Mouse (Mus musculus) midbrain, embryonic 12.5 days (tissue): ENCODE results near the gene Erbb4. TPM values are rescaled to one million over a fixed set of nuclear protein-coding genes. Genes with fewer than 3 reads are reported as not detected.

Experiments used
- ATAC-seq: fragments of 200-750 bp; cut with Nextera tagmentation; 2 replicates; pipeline ENCODE4 v1.8.0; 2017; ENCODE audit warnings: low read depth, moderate TSS enrichment, moderate library complexity; ENCODE audit not compliant: low FRiP score
- H3K27ac ChIP-seq: fragments of 300-500 bp; sonication (generic); replicated peaks from 2 replicates; pipeline ENCODE4 v1.5.1; 2016; ENCODE audit warnings: mild to moderate bottlenecking
- H3K27me3 ChIP-seq: fragments of 300-500 bp; sonication (generic); 2 replicates; pipeline ENCODE4 v1.6.1; 2016; ENCODE audit warnings: mild to moderate bottlenecking
- H3K36me3 ChIP-seq: fragments of 300-500 bp; sonication (generic); 2 replicates; pipeline ENCODE4 v1.6.1; 2016
- H3K4me1 ChIP-seq: fragments of 300-500 bp; sonication (generic); 2 replicates; pipeline ENCODE4 v1.6.1; 2016
- H3K4me2 ChIP-seq: fragments of 300-500 bp; sonication (generic); replicated peaks from 2 replicates; pipeline ENCODE4 v1.6.1; 2016; ENCODE audit warnings: mild to moderate bottlenecking, moderate library complexity
- H3K4me3 ChIP-seq: fragments of 300-500 bp; sonication (generic); 2 replicates; pipeline ENCODE4 v1.5.1; 2016; ENCODE audit warnings: mild to moderate bottlenecking
- H3K9ac ChIP-seq: fragments of 300-500 bp; sonication (generic); replicated peaks from 2 replicates; pipeline ENCODE4 v1.6.1; 2016; ENCODE audit warnings: mild to moderate bottlenecking, moderate library complexity
- H3K9me3 ChIP-seq: fragments of 300-500 bp; sonication (generic); 2 replicates; pipeline ENCODE4 v1.6.1; 2016; ENCODE audit warnings: mild to moderate bottlenecking
- WGBS: fragments of 180-500 bp; shearing (Covaris S2); methylation state at CpG from one replicate; pipeline ENCODE4 v1.1.7; 2016; 5-methylcytosine and 5-hydroxymethylcytosine counted together
- polyA plus RNA-seq: library from polyadenylated mRNA; unstranded; fragments of >200 nt; fragmentation: Nextera tagmentation; extraction: Ambion mirVana; gene quantifications from 2 replicates; pipeline ENCODE4 v1.2.1, GENCODE M21; 2016

Gene Erbb4
- polyA plus RNA-seq, 1 experiment from 2014 or later: 11.1 TPM

DNA sequence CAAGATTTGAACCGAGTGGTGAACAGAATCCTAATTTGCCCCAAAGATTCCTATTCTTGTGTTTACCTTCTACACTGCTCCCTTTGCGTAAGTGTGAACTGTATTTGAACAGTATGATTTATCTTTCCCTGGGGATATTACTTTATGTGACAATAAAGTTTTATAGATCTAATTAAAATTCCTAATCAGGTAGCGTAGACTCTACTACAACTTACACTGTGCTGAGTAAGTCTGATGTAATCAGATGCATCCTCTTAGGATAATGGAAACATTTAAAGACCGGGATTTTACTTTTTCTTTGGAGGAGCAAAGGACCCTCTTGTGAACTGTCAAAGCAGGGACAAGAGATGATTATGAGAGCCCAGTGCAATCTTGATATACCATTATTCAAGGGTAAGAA, 433.2 kb downstream of the Erbb4 start:
- Histone ChIP-seq H3K9me3 (no peaks in the 10 kb centered on the region), H3K9ac (no peak overlapping the region)
- ATAC-seq: no peak

DNA sequence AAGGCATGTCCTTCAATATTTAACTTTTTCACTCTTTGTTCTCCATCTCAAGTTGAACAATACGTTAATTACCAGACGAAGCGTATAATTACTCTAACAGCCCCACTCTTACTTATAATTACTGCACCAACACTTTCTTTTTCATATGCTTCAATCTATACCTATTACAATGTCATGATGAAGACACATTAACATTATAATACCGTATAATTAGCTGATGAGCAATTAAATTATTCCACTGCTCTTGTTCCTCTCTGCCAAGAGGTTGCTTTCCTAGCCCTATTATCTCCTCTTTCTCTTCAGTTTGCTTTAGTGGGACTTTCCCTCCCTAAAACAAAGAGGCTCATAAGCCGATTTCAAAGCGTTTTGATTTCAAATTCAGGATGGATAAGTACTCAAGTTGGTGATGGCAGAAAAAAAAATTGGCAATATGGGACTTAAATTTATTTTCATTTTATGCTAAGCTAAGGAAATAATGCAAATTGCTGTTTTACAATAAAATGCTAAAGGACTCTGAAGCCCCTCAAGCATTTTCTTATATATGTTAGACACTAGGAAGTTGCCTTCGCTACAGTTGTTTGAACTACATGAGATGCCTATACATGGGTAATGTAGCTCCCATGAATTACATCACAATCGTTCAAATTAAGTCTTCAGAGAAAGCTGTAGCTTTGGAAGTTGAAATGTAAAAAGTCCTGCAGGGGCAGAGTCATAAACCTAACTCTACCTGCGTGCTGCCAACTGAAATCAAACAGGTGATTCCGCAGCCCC, 440.8 kb downstream of the Erbb4 start:
- no peak overlapping the region for H3K4me2 ChIP-seq
- H3K9me3 ChIP-seq: no peaks in the 10 kb centered on the region
- no peaks in the 10 kb centered on the region for H3K4me1 ChIP-seq
- H3K4me3 ChIP-seq: no peak overlapping the region
- no peak overlapping the region for H3K9ac ChIP-seq
- no peaks in the 10 kb centered on the region for H3K36me3 ChIP-seq
- 87% methylated on average over 10 of the region's 10 CpGs for WGBS
- no peak overlapping the region for H3K27ac ChIP-seq
- ATAC-seq: no peak
- no peaks in the 10 kb centered on the region for H3K27me3 ChIP-seq

More for the DNA sequence above, 433.2 kb downstream of the Erbb4 start:
- H3K4me2 ChIP-seq: no peak overlapping the region
- no peak overlapping the region for H3K4me3 ChIP-seq
- no peaks in the 10 kb centered on the region for H3K4me1 ChIP-seq
- H3K27me3 ChIP-seq: no peaks in the 10 kb centered on the region
- no peak overlapping the region for H3K27ac ChIP-seq
- 90% methylated on average over 4 of the region's 4 CpGs for WGBS
- no peaks in the 10 kb centered on the region for H3K36me3 ChIP-seq

DNA sequence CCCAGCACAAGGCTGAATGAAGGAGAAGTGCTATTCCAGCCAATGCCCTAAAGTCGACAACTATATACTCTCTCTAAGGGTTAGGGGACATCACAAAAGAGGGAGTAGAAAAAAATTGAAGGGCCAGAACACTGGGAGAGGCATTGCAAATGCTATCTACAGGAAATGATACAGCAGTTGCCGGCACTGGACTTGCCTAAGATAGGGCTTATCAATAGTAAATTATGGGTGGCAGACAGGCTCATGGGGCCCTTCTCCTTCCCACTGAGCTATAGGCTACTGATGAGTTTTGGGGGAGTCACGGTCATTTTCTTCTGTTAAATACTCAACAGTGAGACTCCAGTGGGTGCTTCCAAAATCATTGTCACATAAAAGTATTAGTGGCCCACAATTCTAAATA, 517.4 kb downstream of the Erbb4 start:
- Histone ChIP-seq H3K4me3 (no peak overlapping the region), H3K27ac (no peak overlapping the region), H3K4me2 (no peak overlapping the region), H3K4me1 (no peaks in the 10 kb centered on the region), H3K9ac (no peak overlapping the region), H3K36me3 (no peaks in the 10 kb centered on the region), H3K9me3 (no peaks in the 10 kb centered on the region), H3K27me3 (no peaks in the 10 kb centered on the region)
- 93% methylated on average over 3 of the region's 3 CpGs for WGBS
- no peak for ATAC-seq

DNA sequence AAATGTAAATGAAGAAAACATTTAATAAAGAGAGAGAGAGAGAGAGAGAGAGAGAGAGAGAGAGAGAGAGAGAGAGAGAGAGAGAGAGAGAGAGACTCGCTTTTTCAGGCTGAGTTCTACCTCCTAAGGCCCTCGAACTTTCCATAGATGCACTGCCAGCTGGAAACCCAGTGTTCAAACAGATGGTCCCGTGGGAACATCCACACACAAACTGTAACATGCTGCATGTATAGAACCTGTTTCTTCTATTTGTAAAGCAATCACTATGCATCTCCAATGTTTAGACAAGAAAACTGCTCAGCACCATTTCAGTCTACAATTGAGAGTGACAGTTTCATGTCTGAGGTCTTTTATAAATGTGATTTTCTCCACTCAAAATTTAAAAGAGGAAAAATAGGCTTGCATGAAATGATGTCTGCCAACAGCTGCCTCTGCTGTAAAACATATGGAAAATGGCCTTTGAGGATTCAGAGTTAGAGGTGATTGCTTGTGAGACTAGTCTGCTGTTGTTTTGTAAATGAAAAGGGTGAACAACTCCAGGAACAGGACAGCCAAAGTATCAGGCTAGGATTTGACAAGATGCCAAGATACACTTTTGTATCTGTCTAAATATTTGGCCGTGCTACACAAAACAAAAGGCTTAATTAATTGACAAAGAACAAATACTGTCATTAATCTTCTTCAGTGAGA, 533.9 kb downstream of the Erbb4 start:
- WGBS: 75% methylated on average over 4 of the region's 4 CpGs
- no peaks in the 10 kb centered on the region for H3K4me1 ChIP-seq
- ATAC-seq: no peak
- no peak overlapping the region for H3K27ac ChIP-seq
- no peaks in the 10 kb centered on the region for H3K27me3 ChIP-seq
- no peaks in the 10 kb centered on the region for H3K36me3 ChIP-seq
- H3K9ac ChIP-seq: no peak overlapping the region
- H3K9me3 ChIP-seq: no peaks in the 10 kb centered on the region
- H3K4me3 ChIP-seq: no peak overlapping the region
- H3K4me2 ChIP-seq: no peak overlapping the region

DNA sequence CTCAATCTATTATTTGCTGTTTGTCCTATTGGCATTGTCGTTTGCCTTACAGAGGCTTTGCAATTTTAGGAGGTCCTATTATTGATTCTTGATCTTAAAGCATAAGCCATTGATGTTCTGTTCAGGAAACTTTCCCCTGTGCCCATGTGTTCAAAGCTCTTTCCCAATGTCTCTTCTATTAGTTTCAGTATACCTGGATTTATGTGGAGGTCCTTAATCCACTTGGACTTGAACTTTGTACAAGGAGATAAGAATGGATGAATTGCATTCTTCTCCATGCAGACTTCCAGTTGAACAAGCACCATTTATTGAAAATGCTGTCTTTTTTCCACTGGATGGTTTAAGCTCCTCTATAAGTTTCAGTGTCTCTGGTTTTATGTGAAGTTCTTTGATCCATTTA, 536.9 kb downstream of the Erbb4 start:
- H3K27ac ChIP-seq: no peak overlapping the region
- no peak overlapping the region for H3K9ac ChIP-seq
- H3K4me1 ChIP-seq: no peaks in the 10 kb centered on the region
- no peaks in the 10 kb centered on the region for H3K27me3 ChIP-seq
- 91% methylated on average over 1 of the region's 1 CpGs for WGBS
- no peaks in the 10 kb centered on the region for H3K9me3 ChIP-seq
- H3K4me2 ChIP-seq: no peak overlapping the region
- H3K4me3 ChIP-seq: no peak overlapping the region
- ATAC-seq: no peak
- no peaks in the 10 kb centered on the region for H3K36me3 ChIP-seq

DNA sequence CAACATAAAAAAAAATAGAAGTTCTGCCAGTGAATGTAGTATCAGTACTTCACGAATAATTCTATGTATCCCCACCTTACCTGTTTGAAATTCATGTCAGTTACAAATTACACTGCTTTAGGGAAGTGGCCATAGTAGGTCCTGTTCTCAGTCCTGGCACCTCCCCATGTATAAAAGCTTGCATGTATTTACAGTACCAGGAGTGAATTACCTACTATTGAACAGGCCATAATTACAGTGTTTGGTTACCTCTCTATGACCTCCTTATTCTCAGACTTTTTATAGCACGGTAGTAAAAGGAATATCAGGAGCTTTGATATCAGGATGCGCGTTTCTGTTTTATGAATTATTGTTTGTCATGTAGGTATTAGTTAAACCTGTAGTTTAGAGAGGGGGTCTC, 564.9 kb downstream of the Erbb4 start:
- ATAC-seq: no peak

DNA sequence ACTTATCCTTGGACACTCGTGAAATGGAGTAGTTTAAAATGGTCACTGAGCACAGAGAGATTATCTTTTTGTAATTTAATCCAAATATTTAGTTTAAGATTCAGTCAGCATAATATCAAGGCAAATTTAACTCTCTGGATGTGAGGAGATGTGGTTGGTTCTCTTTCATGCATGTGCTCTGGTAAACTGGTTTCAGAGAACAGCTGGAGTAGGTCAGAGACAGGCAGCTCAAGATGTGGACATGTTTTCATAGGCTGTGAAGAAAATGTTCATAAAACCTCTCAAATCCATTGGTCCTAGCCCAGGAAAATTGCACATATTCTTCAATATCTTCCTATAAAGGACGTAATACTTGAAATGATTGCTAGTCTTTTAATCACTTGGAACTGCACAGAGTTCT, 590.0 kb downstream of the Erbb4 start:
- Histone ChIP-seq H3K27me3 (no peaks in the 10 kb centered on the region), H3K27ac (no peak overlapping the region), H3K4me3 (no peak overlapping the region), H3K4me1 (no peaks in the 10 kb centered on the region), H3K4me2 (no peak overlapping the region), H3K9ac (no peak overlapping the region), H3K36me3 (no peaks in the 10 kb centered on the region), H3K9me3 (no peaks in the 10 kb centered on the region)
- WGBS: 76% methylated on average over 2 of the region's 2 CpGs
- ATAC-seq: no peak

More for the DNA sequence above, 564.9 kb downstream of the Erbb4 start:
- Histone ChIP-seq H3K9ac (no peak overlapping the region), H3K4me3 (no peak overlapping the region), H3K27ac (no peak overlapping the region), H3K4me2 (no peak overlapping the region), H3K27me3 (no peaks in the 10 kb centered on the region), H3K4me1 (no peaks in the 10 kb centered on the region), H3K9me3 (no peaks in the 10 kb centered on the region), H3K36me3 (no peaks in the 10 kb centered on the region)
- WGBS: 91% methylated on average over 4 of the region's 4 CpGs

DNA sequence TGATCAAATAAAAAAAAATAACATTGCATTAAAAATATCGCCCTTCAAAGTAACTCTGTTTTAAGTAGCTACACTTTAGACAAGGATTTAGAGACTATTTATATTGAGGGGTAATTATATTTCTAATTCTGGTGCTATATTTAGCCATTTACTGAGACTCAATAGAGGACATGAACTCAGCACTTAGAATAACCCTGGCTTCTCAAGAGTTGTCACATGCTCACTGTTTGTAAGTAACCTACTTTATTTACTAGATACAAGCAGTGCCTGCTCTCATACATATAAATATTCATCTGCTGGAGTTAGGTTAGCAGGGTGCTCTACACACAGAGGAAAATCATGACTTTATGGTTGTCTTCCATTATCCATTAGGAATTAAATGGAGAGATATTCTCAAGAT, 604.0 kb downstream of the Erbb4 start:
- Histone ChIP-seq H3K4me1 (no peaks in the 10 kb centered on the region), H3K4me2 (no peak overlapping the region), H3K36me3 (no peaks in the 10 kb centered on the region), H3K27ac (no peak overlapping the region), H3K27me3 (no peaks in the 10 kb centered on the region), H3K9me3 (no peaks in the 10 kb centered on the region), H3K9ac (no peak overlapping the region), H3K4me3 (no peak overlapping the region)
- ATAC-seq: no peak
- WGBS: 93% methylated on average over 1 of the region's 1 CpGs

DNA sequence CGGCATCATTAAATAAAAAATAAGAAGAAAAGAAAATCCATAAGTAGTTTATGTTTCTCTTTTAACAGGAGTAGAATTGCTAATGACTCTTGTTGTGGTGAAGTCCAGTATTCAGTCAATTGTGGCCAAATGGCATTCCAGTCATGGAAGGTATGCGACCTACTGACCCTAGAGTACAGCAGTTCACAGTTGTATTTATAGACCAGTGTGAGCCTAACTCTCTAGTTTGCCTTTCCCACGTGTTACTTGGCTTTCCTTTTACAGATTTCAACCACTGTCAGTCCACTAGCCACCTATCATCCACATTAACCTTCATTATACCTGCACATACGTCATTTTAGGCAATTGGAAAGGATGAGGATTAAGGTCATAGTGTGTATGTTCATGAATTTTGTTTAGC, 606.3 kb downstream of the Erbb4 start:
- ATAC-seq: no peak
- H3K9ac ChIP-seq: no peak overlapping the region
- no peaks in the 10 kb centered on the region for H3K9me3 ChIP-seq
- no peaks in the 10 kb centered on the region for H3K27me3 ChIP-seq
- H3K4me3 ChIP-seq: no peak overlapping the region
- H3K4me1 ChIP-seq: no peaks in the 10 kb centered on the region
- H3K27ac ChIP-seq: no peak overlapping the region
- no peak overlapping the region for H3K4me2 ChIP-seq
- 45% methylated on average over 4 of the region's 4 CpGs for WGBS
- H3K36me3 ChIP-seq: no peaks in the 10 kb centered on the region

DNA sequence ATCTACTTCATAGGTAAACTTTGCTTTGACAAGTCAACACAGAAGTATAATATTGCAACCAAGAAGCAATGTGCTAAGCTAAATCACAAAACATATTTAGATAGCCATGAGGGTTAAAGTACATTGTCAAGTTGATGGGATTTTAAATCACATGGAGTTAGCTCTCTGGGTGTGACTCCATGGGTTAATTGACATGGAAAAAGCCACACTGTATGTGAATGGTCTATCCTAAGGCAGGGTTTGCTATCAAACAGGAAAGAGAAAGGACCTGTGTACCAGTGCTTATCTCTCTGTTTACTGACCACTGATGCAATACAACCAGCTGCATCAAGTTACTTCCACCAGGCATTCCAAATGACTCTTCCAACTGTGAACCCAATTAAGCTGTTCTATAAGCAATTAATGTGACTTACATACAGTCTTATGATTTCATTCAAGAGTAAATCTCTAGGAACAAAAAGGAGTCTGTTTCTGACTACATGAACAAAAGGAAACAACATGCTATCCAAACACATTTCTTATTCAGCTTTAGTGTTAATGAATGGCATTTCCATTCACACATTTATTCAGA, 641.4 kb downstream of the Erbb4 start:
- H3K4me2 ChIP-seq: no peak overlapping the region
- H3K4me3 ChIP-seq: no peak overlapping the region
- no peaks in the 10 kb centered on the region for H3K27me3 ChIP-seq
- H3K36me3 ChIP-seq: no peaks in the 10 kb centered on the region
- H3K4me1 ChIP-seq: 0 out of 2 replicates have a peak, but pooled peaks cover 3% of the 10 kb centered on the region
- H3K9ac ChIP-seq: no peak overlapping the region
- no peak for ATAC-seq
- no peaks in the 10 kb centered on the region for H3K9me3 ChIP-seq
- no peak overlapping the region for H3K27ac ChIP-seq

DNA sequence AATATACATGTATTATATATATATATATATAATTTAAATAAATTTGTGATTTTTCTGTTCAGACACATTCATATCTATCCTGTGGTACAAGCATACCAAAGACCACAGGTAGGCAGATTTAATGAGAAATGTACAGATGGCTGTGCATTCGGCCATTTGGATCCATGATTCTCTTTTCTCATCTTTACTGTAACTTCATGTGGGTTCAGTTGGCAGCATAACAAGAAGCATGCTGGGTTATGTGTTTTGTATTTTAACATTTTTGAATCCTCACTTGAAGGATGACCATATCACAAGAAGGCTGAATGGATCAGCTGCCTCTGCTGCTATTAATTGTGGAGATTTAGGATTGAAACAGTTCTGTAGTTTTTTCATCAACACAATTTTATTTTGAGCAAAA, 656.6 kb downstream of the Erbb4 start:
- Histone ChIP-seq H3K9ac (no peak overlapping the region), H3K27me3 (no peaks in the 10 kb centered on the region), H3K4me1 (peaks cover 6% of the 10 kb centered on the region; the same call in 1 of the 2 replicates), H3K9me3 (no peaks in the 10 kb centered on the region), H3K4me2 (no peak overlapping the region), H3K36me3 (no peaks in the 10 kb centered on the region), H3K4me3 (no peak overlapping the region), H3K27ac (no peak overlapping the region)
- WGBS: 92% methylated on average over 1 of the region's 1 CpGs
- ATAC-seq: no peak

DNA sequence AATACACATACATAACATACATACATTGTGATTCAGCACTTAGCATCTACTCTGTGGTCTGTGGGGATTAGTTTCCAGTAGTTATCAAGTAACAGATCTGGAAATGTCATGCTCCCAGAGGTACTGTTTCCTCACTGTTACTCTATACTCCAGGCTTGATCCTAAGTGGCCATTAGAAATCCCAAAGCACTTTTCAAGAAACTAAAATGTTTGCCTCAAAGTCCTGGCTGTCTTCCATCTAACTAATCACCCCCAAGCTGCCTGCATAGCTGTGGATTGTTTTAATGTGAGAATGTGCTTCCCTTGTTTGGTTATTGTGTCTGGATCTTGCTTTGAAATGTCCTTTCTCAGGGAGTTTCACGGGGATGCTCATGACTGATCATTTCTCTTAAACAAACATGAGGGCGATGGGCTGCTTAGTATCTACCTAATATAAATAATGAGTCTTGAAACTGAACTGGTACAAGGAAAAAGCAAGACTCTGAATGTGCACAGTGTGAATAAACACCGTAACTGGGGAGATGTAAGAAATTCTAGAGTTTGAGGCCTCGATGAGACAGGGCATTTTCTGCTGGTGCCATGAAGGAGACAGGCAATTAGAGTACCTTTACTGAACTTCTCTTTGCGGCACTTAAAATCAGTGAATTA, 683.4 kb downstream of the Erbb4 start:
- no peak overlapping the region for H3K4me3 ChIP-seq
- no peak overlapping the region for H3K9ac ChIP-seq
- no peaks in the 10 kb centered on the region for H3K27me3 ChIP-seq
- H3K4me1 ChIP-seq: no peaks in the 10 kb centered on the region
- no peaks in the 10 kb centered on the region for H3K9me3 ChIP-seq
- H3K36me3 ChIP-seq: no peaks in the 10 kb centered on the region
- no peak overlapping the region for H3K27ac ChIP-seq
- 72% methylated on average over 5 of the region's 5 CpGs for WGBS
- ATAC-seq: no peak
- no peak overlapping the region for H3K4me2 ChIP-seq
